Mouse (Mus musculus) G1E (cell line): Measurements from ENCODE around the gene Gpr4.

Experiments used
- CTCF ChIP-seq: IDR thresholded peaks from 2 replicates; pipeline ENCODE4 v1.5.1; 2012; ENCODE audit warnings: low read depth, low read length, inconsistent platforms, mixed read lengths
- GATA1 ChIP-seq: IDR thresholded peaks from 2 replicates; pipeline ENCODE4 v1.6.1; 2012; ENCODE audit warnings: borderline replicate concordance, low read length, inconsistent platforms, mixed read lengths

DNA sequence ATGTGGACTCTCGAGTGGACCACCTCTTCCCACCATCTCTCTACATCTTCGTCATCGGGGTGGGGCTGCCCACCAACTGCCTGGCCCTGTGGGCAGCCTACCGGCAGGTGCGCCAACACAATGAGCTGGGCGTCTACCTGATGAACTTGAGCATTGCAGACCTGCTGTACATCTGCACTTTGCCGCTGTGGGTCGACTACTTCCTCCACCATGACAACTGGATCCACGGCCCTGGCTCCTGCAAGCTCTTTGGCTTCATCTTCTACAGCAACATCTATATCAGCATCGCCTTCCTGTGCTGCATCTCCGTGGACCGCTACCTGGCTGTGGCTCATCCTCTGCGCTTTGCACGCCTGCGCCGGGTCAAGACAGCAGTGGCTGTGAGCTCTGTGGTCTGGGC lies 9.9 kb downstream of the Gpr4 start:
- TF ChIP-seq GATA1: no peak
- no peak for TF ChIP-seq CTCF
